Mouse (Mus musculus): Measurements from ENCODE around the gene Rassf10. TPM values are rescaled to one million over a fixed set of nuclear protein-coding genes. Genes with fewer than 3 reads are reported as not detected.

Rassf10 gene
- polyA plus RNA-seq, 2 experiments = 0.01 to 0.04 TPM

DNA sequence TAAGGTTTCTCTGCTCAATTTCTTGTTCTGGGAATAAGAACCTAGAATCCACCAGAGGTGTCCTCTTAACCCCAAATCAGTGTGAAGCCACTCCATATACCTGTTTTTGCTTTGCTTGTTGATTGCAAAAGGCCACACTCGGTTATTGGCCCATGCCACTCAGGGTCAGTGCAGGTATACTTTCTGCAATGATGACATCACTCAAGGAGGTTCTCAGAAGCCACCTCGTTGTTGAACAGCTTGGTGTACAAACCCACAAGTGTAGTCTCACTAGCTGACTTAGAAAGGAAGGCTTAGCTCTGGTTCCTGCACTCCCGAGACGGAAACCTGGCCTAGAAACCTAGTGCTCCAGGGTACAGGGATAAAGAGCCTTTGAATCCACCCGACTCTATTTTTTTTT is 11.2 kb upstream of the Rassf10 start:
- no peak overlapping the region for H3K4me2 ChIP-seq (ENCODE audit: low read depth)
- H3K4me1 ChIP-seq (replicated peaks; ENCODE audit: control insufficient read depth in 2 of 2, insufficient read depth in 2 of 2, low read length in 1 of 2) = no peaks in the 10 kb centered on the region
- TF ChIP-seq EP300 (IDR thresholded peaks at IDR 0.05; ENCODE audit: low read depth) = no peak
- WGBS (ENCODE audit: insufficient replicate concordance) = 46% methylated on average over 5 of the region's 5 CpGs
- H3K9me3 ChIP-seq (ENCODE audit: control insufficient read depth, low read length) = no peaks in the 10 kb centered on the region
- no peaks in the 10 kb centered on the region for H3K27me3 ChIP-seq (ENCODE audit: control insufficient read depth, insufficient read depth, low read length)
- no peak overlapping the region for H3K9ac ChIP-seq (replicated peaks)
- no peak overlapping the region for H3K4me3 ChIP-seq (ENCODE audit: insufficient read depth in 1 of 2, low read depth in 2 of 2, low read length in 2 of 2)
- ATAC-seq (ENCODE audit: insufficient read depth) = no peak
- no peak for DNase-seq (ENCODE audit: low read depth in 3 of 3, low spot score in 3 of 3)
- H3K27ac ChIP-seq = no peak overlapping the region
- H3K36me3 ChIP-seq (replicated peaks; ENCODE audit: control insufficient read depth, insufficient read depth, low read depth) = no peaks in the 10 kb centered on the region

DNA sequence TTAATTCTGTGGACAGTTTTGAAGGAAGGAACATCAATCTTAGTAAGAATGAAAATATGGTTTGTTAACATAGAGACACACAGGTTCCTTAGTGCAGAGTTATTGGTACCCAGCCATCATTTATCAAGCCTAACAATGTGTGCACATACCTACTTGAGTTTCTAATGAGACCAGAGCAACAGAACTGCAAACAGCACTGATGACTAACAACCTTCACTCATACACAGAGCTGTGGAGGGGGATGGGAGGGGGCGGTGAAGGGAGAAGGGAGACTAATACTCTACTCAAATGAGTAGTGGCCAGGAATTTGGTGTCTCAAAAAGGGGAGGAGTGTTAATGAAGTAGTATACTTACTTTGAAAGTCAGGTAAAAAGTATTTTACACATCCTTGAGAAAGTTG is 10.7 kb upstream of the Rassf10 start:
- H3K4me3 ChIP-seq (ENCODE audit: insufficient read depth in 1 of 2, low read depth in 2 of 2, low read length in 2 of 2) = no peak overlapping the region
- no peak overlapping the region for H3K4me2 ChIP-seq (ENCODE audit: low read depth)
- no peak overlapping the region for H3K27ac ChIP-seq
- no peaks in the 10 kb centered on the region for H3K36me3 ChIP-seq (replicated peaks; ENCODE audit: control insufficient read depth, insufficient read depth, low read depth)
- H3K27me3 ChIP-seq (ENCODE audit: control insufficient read depth, insufficient read depth, low read length) = no peaks in the 10 kb centered on the region
- ATAC-seq (ENCODE audit: insufficient read depth) = no peak
- 76% methylated on average over 1 of the region's 1 CpGs for WGBS (ENCODE audit: insufficient replicate concordance)
- no peak overlapping the region for H3K9ac ChIP-seq (replicated peaks)
- TF ChIP-seq EP300 (IDR thresholded peaks at IDR 0.05; ENCODE audit: low read depth) (no peak), CTCF (IDR thresholded peaks at IDR 0.05; ENCODE audit: low read depth) (no peak)
- no peaks in the 10 kb centered on the region for H3K4me1 ChIP-seq (replicated peaks; ENCODE audit: control insufficient read depth in 2 of 2, insufficient read depth in 2 of 2, low read length in 1 of 2)
- no peaks in the 10 kb centered on the region for H3K9me3 ChIP-seq (ENCODE audit: control insufficient read depth, low read length)
- no peak for DNase-seq (ENCODE audit: low read depth in 3 of 3, low spot score in 3 of 3)

- H3K27me3 ChIP-seq (ENCODE audit: control insufficient read depth, insufficient read depth, low read length) = no peaks in the 10 kb centered on the region
- 30% methylated on average over 6 of the region's 6 CpGs for WGBS (ENCODE audit: insufficient replicate concordance)
- no peaks in the 10 kb centered on the region for H3K9me3 ChIP-seq (ENCODE audit: control insufficient read depth, low read length)
- H3K4me2 ChIP-seq (ENCODE audit: low read depth) = no peak overlapping the region
- ATAC-seq (ENCODE audit: insufficient read depth) (no peak), DNase-seq (ENCODE audit: low read depth in 3 of 3, low spot score in 3 of 3) (no peak)
- no peak overlapping the region for H3K27ac ChIP-seq
- H3K4me1 ChIP-seq (replicated peaks; ENCODE audit: control insufficient read depth in 2 of 2, insufficient read depth in 2 of 2, low read length in 1 of 2) = no peaks in the 10 kb centered on the region
- no peaks in the 10 kb centered on the region for H3K36me3 ChIP-seq (replicated peaks; ENCODE audit: control insufficient read depth, insufficient read depth, low read depth)
- TF ChIP-seq EP300 (IDR thresholded peaks at IDR 0.05; ENCODE audit: low read depth) (no peak), CTCF (IDR thresholded peaks at IDR 0.05; ENCODE audit: low read depth) (no peak)
- no peak overlapping the region for H3K4me3 ChIP-seq (ENCODE audit: insufficient read depth in 1 of 2, low read depth in 2 of 2, low read length in 2 of 2)
- no peak overlapping the region for H3K9ac ChIP-seq (replicated peaks)
Observed at GRCm38 (mm10) chr7:112946706-112947105, 7.1 kb upstream of the Rassf10 start.

GRCm38 (mm10) chr7:112954351-112955102 is 765 bp downstream of the Rassf10 start:
- Histone ChIP-seq H3K36me3 (replicated peaks; ENCODE audit: control insufficient read depth, insufficient read depth, low read depth) (no peaks in the 10 kb centered on the region), H3K4me2 (ENCODE audit: low read depth) (peak overlapping the region; percentile 48), H3K27me3 (ENCODE audit: control insufficient read depth, insufficient read depth, low read length) (peaks cover 33% of the 10 kb centered on the region), H3K9ac (replicated peaks) (no peak overlapping the region), H3K9me3 (ENCODE audit: control insufficient read depth, low read length) (no peaks in the 10 kb centered on the region), H3K4me3 (ENCODE audit: insufficient read depth in 1 of 2, low read depth in 2 of 2, low read length in 2 of 2) (peak overlapping the region in 1 of 2 experiments; percentile 30; a peak in 2 of 4 replicates), H3K27ac (no peak overlapping the region), H3K4me1 (replicated peaks; ENCODE audit: control insufficient read depth in 2 of 2, insufficient read depth in 2 of 2, low read length in 1 of 2) (no peaks in the 10 kb centered on the region)
- WGBS (ENCODE audit: insufficient replicate concordance) = 1% methylated on average over 82 of the region's 82 CpGs
- no peak for ATAC-seq (ENCODE audit: insufficient read depth)
- TF ChIP-seq CTCF (IDR thresholded peaks at IDR 0.05; ENCODE audit: low read depth) (no peak), EP300 (IDR thresholded peaks at IDR 0.05; ENCODE audit: low read depth) (no peak)
- DNase-seq (ENCODE audit: low read depth in 3 of 3, low spot score in 3 of 3) = no peak

DNA sequence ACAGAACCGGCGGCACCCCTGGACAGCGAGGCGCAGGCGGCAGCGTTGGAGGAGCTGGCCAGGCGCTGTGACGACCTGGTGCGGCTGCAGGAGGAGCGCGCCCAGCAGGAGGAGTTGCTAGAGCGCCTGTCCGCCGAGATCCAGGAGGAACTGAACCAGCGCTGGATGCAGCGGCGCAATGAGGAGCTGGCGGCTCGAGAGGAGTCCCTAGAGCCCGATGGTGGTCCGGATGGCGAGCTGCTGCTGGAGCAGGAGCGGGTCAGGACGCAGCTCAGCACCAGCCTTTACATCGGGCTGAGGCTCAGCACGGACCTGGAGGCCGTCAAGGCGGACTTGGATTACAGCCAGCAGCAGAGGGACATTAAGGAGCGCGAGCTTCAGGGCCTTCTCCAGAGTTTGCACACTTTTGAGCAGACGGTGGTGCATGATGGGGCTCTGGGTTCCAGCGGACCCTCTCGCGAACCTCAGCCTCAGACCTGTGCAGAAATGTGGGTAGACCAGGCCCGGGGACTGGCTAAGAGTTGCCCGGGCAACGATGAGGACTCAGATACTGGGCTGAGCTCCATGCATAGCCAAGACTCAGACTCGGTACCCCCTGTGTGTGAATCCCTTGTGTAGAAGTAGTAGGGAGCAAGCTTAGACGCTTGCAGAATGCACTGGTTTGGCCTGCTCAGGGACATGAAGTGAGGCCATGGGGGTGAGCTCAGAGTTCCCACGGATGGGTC is 1.5 kb downstream of the Rassf10 start:
- no peak overlapping the region for H3K27ac ChIP-seq
- no peak overlapping the region for H3K4me2 ChIP-seq (ENCODE audit: low read depth)
- H3K4me3 ChIP-seq (ENCODE audit: insufficient read depth in 1 of 2, low read depth in 2 of 2, low read length in 2 of 2) = no peak overlapping the region
- H3K36me3 ChIP-seq (replicated peaks; ENCODE audit: control insufficient read depth, insufficient read depth, low read depth) = no peaks in the 10 kb centered on the region
- no peaks in the 10 kb centered on the region for H3K4me1 ChIP-seq (replicated peaks; ENCODE audit: control insufficient read depth in 2 of 2, insufficient read depth in 2 of 2, low read length in 1 of 2)
- H3K9ac ChIP-seq (replicated peaks) = no peak overlapping the region
- peaks cover 33% of the 10 kb centered on the region for H3K27me3 ChIP-seq (ENCODE audit: control insufficient read depth, insufficient read depth, low read length)
- ATAC-seq (ENCODE audit: insufficient read depth) (no peak), DNase-seq (ENCODE audit: low read depth in 3 of 3, low spot score in 3 of 3) (no peak)
- no peaks in the 10 kb centered on the region for H3K9me3 ChIP-seq (ENCODE audit: control insufficient read depth, low read length)
- WGBS (ENCODE audit: insufficient replicate concordance) = 5% methylated on average over 40 of the region's 40 CpGs
- no peak for TF ChIP-seq CTCF (IDR thresholded peaks at IDR 0.05; ENCODE audit: low read depth)
- TF ChIP-seq EP300 (IDR thresholded peaks at IDR 0.05; ENCODE audit: low read depth) = no peak

All from liver, embryonic 14.5 days (tissue).